Mouse (Mus musculus): ENCODE data around the gene Phactr3.

Gene Phactr3

GRCm38 (mm10) chr2:178188988-178189387 is 70.2 kb downstream of the Phactr3 start:
- Histone ChIP-seq H3K9me3 (ENCODE audit: low read length) (peaks cover 11% of the 10 kb centered on the region; the same call in 1 of the 2 replicates), H3K27me3 (ENCODE audit: insufficient read depth, low read length) (peaks cover 2% of the 10 kb centered on the region; the same call in 1 of the 2 replicates), H3K4me3 (replicated peaks; ENCODE audit: low read length) (no peak overlapping the region), H3K4me1 (replicated peaks; ENCODE audit: low read depth, low read length) (peaks cover 11% of the 10 kb centered on the region), H3K36me3 (ENCODE audit: insufficient read depth, low read length) (no peaks in the 10 kb centered on the region)
- TF ChIP-seq NANOG (IDR thresholded peaks at IDR 0.05; ENCODE audit: borderline replicate concordance, low read length): no peak
- TF ChIP-seq CTCF (conservative IDR thresholded peaks at IDR 0.05; ENCODE audit: low read length): no peak
- TF ChIP-seq POU5F1 (IDR thresholded peaks at IDR 0.05; ENCODE audit: borderline replicate concordance, low read length): no peak

DNA sequence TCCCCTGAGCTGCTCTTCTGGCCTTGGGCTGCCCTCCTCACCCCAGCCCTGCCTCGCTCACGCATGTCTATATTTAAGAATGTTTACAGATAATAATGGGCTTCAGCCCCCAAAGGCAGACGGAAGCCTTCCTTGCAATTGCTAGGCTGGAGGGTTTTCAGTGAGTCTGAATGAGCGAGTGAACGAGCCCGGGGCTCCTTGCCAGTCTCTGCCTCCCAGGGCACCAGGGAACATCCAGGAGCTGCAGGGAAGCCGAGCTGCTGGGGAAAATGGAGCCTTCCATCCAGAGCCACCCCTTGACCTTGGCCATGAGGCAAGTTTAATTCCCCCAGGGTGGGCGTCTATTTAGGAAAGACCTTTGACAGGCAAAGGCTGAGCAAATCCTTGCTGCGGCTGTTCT is 74.1 kb downstream of the Phactr3 start:
- Histone ChIP-seq H3K27me3 (ENCODE audit: insufficient read depth, low read length) (peaks cover 2% of the 10 kb centered on the region; the same call in 1 of the 2 replicates), H3K36me3 (ENCODE audit: insufficient read depth, low read length) (no peaks in the 10 kb centered on the region), H3K4me3 (replicated peaks; ENCODE audit: low read length) (no peak overlapping the region), H3K9me3 (ENCODE audit: low read length) (no peaks in the 10 kb centered on the region), H3K4me1 (replicated peaks; ENCODE audit: low read depth, low read length) (peaks cover 11% of the 10 kb centered on the region)
- no peak for TF ChIP-seq POU5F1 (IDR thresholded peaks at IDR 0.05; ENCODE audit: borderline replicate concordance, low read length)
- no peak for TF ChIP-seq CTCF (conservative IDR thresholded peaks at IDR 0.05; ENCODE audit: low read length)
- TF ChIP-seq NANOG (IDR thresholded peaks at IDR 0.05; ENCODE audit: borderline replicate concordance, low read length): no peak

DNA sequence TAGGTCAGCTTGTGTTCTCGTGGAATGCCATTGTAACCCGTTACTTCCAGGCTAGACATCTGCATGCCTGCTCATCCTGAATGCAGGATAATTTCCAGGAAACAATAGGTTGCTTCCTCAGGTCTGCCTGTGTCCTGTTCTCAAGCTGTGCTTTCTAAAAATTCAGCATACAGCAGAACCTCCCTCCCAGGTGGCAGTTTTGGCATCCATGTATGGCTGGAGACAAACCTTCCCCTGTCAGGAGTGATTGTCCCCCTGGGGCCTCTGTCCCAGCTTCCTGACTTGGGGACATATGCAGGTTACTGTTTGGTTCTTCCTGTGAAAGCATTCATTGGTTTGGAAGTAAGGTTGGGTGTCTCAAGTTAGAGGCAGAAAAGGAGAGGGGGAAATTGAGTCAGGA is 74.7 kb downstream of the Phactr3 start:
- H3K9me3 ChIP-seq (ENCODE audit: low read length): no peaks in the 10 kb centered on the region
- no peak for TF ChIP-seq POU5F1 (IDR thresholded peaks at IDR 0.05; ENCODE audit: borderline replicate concordance, low read length)
- no peak for TF ChIP-seq CTCF (conservative IDR thresholded peaks at IDR 0.05; ENCODE audit: low read length)
- TF ChIP-seq NANOG (IDR thresholded peaks at IDR 0.05; ENCODE audit: borderline replicate concordance, low read length): no peak
- peaks cover 11% of the 10 kb centered on the region for H3K4me1 ChIP-seq (replicated peaks; ENCODE audit: low read depth, low read length)
- no peaks in the 10 kb centered on the region for H3K36me3 ChIP-seq (ENCODE audit: insufficient read depth, low read length)
- peaks cover 2% of the 10 kb centered on the region; the same call in 1 of the 2 replicates for H3K27me3 ChIP-seq (ENCODE audit: insufficient read depth, low read length)
- H3K4me3 ChIP-seq (replicated peaks; ENCODE audit: low read length): no peak overlapping the region

DNA sequence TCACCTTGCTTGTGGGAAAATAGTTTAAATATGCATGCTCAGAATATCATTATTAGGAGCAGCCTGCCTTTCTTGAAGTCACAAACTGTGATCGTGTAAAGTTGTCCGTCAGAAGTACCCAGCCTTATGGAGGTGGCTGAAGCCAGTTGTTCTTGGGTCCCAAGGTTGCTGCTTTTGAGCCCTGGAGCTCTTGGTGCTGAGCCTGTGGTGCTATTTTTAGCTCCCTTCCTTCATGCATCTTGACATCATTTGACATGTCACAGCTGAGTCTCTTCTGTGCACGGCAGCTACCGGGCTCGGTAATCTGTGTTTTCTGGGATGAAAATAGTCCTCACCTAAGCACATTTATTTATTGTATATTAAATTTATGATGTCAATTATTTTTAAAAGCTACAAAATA is 76.1 kb downstream of the Phactr3 start:
- Histone ChIP-seq H3K27me3 (ENCODE audit: insufficient read depth, low read length) (no peaks in the 10 kb centered on the region), H3K9me3 (ENCODE audit: low read length) (no peaks in the 10 kb centered on the region), H3K4me1 (replicated peaks; ENCODE audit: low read depth, low read length) (peaks cover 9% of the 10 kb centered on the region; the same call in 1 of the 2 replicates), H3K4me3 (replicated peaks; ENCODE audit: low read length) (no peak overlapping the region), H3K36me3 (ENCODE audit: insufficient read depth, low read length) (no peaks in the 10 kb centered on the region)
- TF ChIP-seq CTCF (conservative IDR thresholded peaks at IDR 0.05; ENCODE audit: low read length) (no peak), NANOG (IDR thresholded peaks at IDR 0.05; ENCODE audit: borderline replicate concordance, low read length) (no peak), POU5F1 (IDR thresholded peaks at IDR 0.05; ENCODE audit: borderline replicate concordance, low read length) (no peak)

GRCm38 (mm10) chr2:178196038-178196437 is 77.3 kb downstream of the Phactr3 start:
- Histone ChIP-seq H3K27me3 (ENCODE audit: insufficient read depth, low read length) (no peaks in the 10 kb centered on the region), H3K36me3 (ENCODE audit: insufficient read depth, low read length) (no peaks in the 10 kb centered on the region), H3K9me3 (ENCODE audit: low read length) (no peaks in the 10 kb centered on the region), H3K4me1 (replicated peaks; ENCODE audit: low read depth, low read length) (peaks cover 9% of the 10 kb centered on the region; the same call in 1 of the 2 replicates), H3K4me3 (replicated peaks; ENCODE audit: low read length) (no peak overlapping the region)
- no peak for TF ChIP-seq CTCF (conservative IDR thresholded peaks at IDR 0.05; ENCODE audit: low read length)
- no peak for TF ChIP-seq NANOG (IDR thresholded peaks at IDR 0.05; ENCODE audit: borderline replicate concordance, low read length)
- TF ChIP-seq POU5F1 (IDR thresholded peaks at IDR 0.05; ENCODE audit: borderline replicate concordance, low read length): no peak

- H3K9me3 ChIP-seq (ENCODE audit: low read length): no peaks in the 10 kb centered on the region
- H3K4me3 ChIP-seq (replicated peaks; ENCODE audit: low read length): no peak overlapping the region
Observed at GRCm38 (mm10) chr2:178197542-178197941, 78.8 kb downstream of the Phactr3 start.

DNA sequence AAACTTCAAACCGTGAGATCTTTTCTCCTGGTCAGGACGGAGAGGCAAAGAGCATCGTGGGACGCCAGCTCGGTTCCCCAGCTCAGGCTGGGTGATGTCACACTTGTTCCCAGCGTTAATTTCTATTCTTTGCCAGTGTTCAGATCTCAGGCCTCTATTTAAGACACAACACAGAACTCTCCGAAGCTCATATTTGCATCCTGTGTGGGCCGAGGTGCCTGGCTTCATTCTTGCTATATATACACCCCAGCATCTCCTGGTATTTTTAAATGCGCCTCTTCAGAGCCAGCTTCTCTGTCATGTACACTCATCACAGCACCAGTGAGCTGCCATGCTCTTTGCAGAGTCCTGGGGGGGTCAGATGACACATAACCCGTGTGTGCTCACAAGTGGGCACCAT is 85.7 kb downstream of the Phactr3 start:
- Histone ChIP-seq H3K4me1 (replicated peaks; ENCODE audit: low read depth, low read length) (peaks cover 3% of the 10 kb centered on the region; the same call in 1 of the 2 replicates), H3K36me3 (ENCODE audit: insufficient read depth, low read length) (no peaks in the 10 kb centered on the region), H3K4me3 (replicated peaks; ENCODE audit: low read length) (no peak overlapping the region), H3K27me3 (ENCODE audit: insufficient read depth, low read length) (no peaks in the 10 kb centered on the region), H3K9me3 (ENCODE audit: low read length) (no peaks in the 10 kb centered on the region)
- no peak for TF ChIP-seq NANOG (IDR thresholded peaks at IDR 0.05; ENCODE audit: borderline replicate concordance, low read length)
- TF ChIP-seq CTCF (conservative IDR thresholded peaks at IDR 0.05; ENCODE audit: low read length): no peak
- no peak for TF ChIP-seq POU5F1 (IDR thresholded peaks at IDR 0.05; ENCODE audit: borderline replicate concordance, low read length)

More at GRCm38 (mm10) chr2:178197542-178197941, 78.8 kb downstream of the Phactr3 start:
- no peaks in the 10 kb centered on the region for H3K36me3 ChIP-seq (ENCODE audit: insufficient read depth, low read length)
- peaks cover 9% of the 10 kb centered on the region; the same call in 1 of the 2 replicates for H3K4me1 ChIP-seq (replicated peaks; ENCODE audit: low read depth, low read length)
- no peak for TF ChIP-seq NANOG (IDR thresholded peaks at IDR 0.05; ENCODE audit: borderline replicate concordance, low read length)
- TF ChIP-seq POU5F1 (IDR thresholded peaks at IDR 0.05; ENCODE audit: borderline replicate concordance, low read length): no peak
- TF ChIP-seq CTCF (conservative IDR thresholded peaks at IDR 0.05; ENCODE audit: low read length): no peak
- H3K27me3 ChIP-seq (ENCODE audit: insufficient read depth, low read length): no peaks in the 10 kb centered on the region

DNA sequence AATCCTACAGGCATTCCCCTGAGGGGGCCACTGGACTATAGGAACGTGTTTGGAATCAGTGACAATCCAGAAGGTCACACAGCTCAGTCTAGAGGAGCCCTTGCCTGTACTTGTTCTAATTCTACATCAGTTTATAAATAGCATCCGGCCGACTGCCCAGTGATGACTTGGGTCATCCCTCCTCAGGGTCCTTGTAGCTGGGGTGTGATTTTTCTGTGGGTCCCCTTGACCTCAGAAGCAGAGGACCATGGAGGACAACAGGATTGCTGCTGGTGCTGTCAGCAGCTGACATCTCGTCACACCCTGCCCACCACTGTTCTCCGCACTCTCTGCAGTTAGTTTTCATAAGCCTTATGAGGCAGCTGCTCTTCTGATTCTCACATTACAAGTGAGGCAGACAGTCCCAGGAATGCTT is 89.4 kb downstream of the Phactr3 start:
- TF ChIP-seq CTCF (conservative IDR thresholded peaks at IDR 0.05; ENCODE audit: low read length) (no peak), NANOG (IDR thresholded peaks at IDR 0.05; ENCODE audit: borderline replicate concordance, low read length) (no peak)
- Histone ChIP-seq H3K4me3 (replicated peaks; ENCODE audit: low read length) (no peak overlapping the region), H3K9me3 (ENCODE audit: low read length) (no peaks in the 10 kb centered on the region), H3K27me3 (ENCODE audit: insufficient read depth, low read length) (no peaks in the 10 kb centered on the region; the same call in 1 of the 2 replicates), H3K36me3 (ENCODE audit: insufficient read depth, low read length) (no peaks in the 10 kb centered on the region), H3K4me1 (replicated peaks; ENCODE audit: low read depth, low read length) (peaks cover 3% of the 10 kb centered on the region; the same call in 1 of the 2 replicates)

GRCm38 (mm10) chr2:178213826-178214225 is 95.1 kb downstream of the Phactr3 start:
- Histone ChIP-seq H3K4me1 (replicated peaks; ENCODE audit: low read depth, low read length) (no peaks in the 10 kb centered on the region), H3K27me3 (ENCODE audit: insufficient read depth, low read length) (no peaks in the 10 kb centered on the region; the same call in 1 of the 2 replicates), H3K9me3 (ENCODE audit: low read length) (peaks cover 5% of the 10 kb centered on the region; the same call in 1 of the 2 replicates), H3K4me3 (replicated peaks; ENCODE audit: low read length) (no peak overlapping the region), H3K36me3 (ENCODE audit: insufficient read depth, low read length) (no peaks in the 10 kb centered on the region)
- TF ChIP-seq CTCF (conservative IDR thresholded peaks at IDR 0.05; ENCODE audit: low read length): no peak
